Mouse (Mus musculus): Measurements from ENCODE around the gene Dock2. TPM values are rescaled to one million over a fixed set of nuclear protein-coding genes. Genes with fewer than 3 reads are reported as not detected.

The Dock2 gene
- total RNA-seq, 2 experiments from 2014 or later: 3.0 to 5.8 TPM

DNA sequence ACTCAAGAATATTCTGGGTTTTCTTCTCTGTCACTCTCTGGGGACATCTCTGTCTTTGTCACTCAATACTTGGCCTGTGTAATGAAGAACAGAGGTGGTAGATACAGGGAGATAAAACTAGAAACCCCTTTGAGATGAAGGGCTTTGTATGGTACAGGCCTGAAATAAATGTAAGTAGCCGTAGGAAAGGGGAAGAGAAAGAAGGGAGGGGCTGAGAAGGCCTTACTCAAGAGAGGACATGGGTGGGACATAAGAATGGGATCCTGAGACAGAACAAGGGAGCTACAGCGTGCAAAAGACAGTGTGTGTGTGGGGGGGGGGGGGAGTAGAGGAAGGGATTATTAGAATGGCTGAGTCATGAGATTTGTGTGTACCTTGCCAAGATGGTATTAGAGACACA is 474.3 kb downstream of the Dock2 start:
- intact Hi-C loops (cut with DNase I): no loop called here
- no peak for DNase-seq

DNA sequence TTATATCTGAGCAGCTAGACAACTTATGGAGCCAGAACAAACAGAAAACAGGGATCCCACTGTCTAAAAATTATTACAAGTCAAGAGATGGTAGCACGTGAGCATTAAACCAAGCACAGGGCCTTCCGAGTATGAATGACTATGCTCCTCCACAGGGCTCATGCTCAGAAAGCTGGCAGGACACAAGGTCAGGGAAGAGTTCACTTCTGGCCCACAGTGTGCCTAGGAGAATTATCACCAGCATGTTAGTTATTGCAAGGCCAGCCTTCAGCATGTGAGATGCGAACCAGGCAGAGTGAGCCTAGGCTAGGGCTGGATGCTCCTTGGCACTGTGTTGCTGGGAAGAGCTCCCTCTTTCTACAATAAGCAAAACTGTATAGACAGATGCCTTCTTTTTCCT is 475.0 kb downstream of the Dock2 start:
- intact Hi-C loops (cut with DNase I): no loop called here
- DNase-seq: no peak

DNA sequence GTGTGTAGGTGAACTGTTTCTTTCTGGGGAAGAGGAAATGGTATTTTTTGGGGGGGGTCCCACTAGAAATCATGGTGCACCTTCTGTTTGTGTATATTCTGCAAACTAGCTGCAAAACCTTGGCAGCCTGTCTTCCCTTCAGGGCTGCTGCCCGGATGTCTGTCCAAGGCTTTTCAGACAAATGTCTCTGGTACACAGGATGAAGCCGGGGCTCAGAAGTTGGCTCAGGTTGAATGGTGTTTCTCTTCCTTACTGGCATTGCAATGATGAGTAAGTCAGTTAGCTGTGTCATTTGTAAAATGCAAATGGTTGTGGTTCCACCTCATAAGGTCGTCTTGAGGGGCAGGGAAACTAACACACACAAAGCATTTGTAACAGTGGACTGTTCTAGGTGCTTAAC is 477.5 kb downstream of the Dock2 start:
- no peak for DNase-seq
- intact Hi-C loops (cut with DNase I): no loop called here

DNA sequence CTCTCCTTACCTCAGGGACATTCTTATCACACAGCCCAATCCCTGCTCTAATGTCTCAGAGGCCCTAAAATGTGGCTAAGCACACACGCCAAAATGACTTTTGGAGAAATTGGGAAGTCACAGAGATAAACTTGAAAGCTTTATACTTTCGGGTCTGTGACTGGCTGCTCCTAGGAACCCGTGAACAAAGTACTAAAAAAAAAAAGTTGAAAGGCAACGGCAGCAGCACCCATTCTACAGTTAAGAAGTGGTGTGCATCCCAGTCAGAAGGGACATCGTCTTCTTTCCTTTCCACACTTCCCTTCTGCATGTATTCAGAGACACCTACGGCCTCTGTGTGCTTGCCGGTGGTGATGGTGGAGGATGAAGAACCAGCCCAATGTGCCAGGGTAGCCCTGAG is 483.6 kb downstream of the Dock2 start:
- intact Hi-C loops (cut with DNase I): no loop called here
- no peak for DNase-seq

DNA sequence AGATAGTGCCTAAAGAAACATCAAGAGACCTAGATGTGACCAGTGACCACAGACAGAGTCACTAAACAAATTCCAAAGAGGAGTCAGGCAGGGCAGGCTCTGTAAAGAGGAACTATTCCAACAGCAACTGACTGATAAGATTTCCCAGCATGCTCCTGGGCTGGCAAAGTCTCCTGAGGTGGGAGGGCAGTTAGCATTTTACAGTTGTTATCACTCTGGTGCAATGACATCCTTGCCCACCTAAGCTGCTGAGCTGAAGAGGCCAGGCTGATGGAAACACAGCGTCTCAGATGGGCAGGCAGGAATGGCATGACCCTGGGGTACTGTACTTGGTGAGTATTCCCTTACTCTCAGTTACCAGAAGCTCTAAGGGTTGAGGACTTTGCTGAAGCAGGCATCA is 484.1 kb downstream of the Dock2 start:
- no peak for DNase-seq
- intact Hi-C loops (cut with DNase I): no loop called here

DNA sequence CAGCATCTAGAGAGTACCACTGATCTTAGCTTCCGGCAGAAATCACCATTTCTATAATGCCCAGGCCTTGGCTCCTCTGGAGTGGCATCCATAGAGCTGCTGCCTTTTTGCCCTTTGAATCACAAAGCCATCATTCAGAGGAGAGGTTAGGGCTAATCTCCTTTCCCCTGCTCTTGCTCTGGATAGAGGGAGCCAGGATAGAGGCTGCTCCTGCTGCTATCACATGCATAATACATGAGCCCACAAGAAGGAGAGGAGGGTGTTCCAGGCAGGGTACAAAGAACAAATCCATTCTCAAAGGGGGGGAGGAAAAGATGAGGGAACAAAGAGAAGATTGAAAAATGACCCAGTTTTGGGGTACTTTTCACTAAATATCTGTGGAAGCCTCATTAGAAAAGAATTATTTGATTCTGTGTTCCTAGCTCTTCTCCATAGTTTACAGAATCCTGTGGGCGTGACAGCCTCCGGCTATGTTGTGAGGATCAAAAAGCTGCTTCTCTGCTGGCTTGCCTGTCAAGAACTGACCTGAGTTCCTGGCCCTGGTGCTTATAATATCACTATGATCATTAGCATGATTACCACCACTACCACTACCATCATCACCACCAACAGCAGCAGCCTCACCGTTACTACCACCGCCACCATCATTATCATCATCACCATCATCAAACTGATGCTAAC is 485.9 kb downstream of the Dock2 start:
- intact Hi-C loops (cut with DNase I): no loop called here
- DNase-seq: no peak

DNA sequence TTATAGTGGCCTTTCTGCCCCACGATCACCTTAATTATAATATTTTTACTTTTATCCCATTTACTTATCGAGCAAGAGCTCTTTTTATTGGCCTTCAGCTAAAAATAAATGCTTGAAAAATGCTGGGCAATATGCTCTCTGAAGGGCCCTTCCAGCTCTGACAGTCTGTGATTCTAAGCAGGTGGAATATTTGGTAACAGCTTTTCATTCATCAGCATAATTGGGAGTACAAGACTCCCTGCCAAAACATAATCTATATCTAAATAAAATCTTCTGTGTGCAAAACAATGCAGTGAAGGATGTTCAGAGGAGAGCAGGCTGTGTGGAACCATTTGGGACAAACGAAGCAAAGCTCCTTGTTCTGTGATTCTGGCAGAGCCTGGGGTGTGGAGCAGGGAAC is 492.4 kb downstream of the Dock2 start:
- intact Hi-C loops (cut with DNase I): no loop called here
- DNase-seq: no peak

DNA sequence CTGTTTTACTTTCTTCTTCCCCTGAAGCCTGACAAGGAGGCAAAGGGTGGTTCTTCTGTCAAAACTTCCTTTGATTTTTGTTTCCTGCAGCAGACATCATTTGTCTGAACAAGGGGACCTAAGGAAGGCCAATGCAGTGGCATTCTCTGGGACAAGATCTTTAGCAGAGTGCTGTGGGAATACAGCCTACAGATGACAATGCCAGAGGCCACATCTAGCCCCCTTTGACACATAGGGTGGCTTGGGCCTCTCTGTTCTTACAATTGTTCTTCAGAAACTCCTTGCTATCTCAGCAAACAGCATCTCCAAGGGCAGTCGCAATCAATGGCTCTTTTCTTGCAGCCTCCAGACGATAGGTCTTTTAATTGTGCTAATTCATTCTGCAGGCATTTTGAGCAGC is 493.0 kb downstream of the Dock2 start:
- no peak for DNase-seq
- intact Hi-C loops (cut with DNase I): no loop called here

DNA sequence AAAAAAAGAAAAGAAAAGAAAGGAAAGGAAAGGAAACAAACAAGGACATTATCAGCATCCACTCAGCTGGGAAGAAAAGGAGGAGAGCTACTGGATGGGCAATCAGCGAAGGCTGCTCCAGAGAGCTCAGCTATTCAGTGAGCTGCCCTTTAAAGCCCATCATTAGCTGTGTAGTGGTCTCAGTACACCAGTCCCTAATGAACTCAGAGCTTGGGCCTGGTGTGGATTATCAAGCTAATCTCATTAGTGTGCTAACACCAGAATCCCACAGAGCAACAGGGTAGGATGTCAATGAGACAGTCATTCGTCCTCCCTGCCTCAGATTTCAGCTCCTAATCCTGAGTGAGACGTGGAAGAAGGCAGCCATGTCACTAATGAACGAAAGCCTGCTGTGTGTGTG is 493.4 kb downstream of the Dock2 start:
- intact Hi-C loops (cut with DNase I): no loop called here
- no peak for DNase-seq

DNA sequence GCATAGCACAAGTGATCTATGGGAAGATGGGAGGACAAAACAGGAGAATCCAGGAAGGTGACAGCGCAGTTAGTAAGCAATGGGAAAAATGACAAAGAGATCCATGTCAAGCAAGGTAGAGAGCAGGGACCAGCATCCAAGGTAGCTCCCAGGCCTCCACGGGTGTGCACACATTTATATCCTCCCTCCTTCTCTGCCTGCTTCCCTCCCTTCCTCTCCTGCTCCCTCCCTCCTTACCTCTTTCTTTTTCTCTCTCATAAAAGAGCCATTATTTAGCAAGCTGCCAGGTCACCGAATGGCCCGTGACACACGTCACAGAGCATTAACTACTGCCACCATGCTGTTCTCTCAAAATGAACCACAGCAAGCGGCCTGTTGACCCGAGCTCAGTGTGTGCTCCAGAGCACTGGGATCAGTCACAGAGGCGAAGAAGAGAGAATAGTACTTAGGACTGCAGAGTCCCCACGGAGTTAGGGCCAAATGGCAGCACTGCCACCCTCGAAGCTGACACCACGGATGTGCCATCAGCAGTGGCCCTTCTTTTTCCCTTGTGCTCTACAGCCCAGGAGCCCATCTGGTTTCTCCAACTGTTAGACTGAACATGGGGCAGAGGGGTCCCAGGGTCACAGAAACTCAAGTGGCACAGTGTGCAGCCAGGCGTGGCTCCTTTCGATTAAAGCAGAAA is 499.4 kb downstream of the Dock2 start:
- intact Hi-C loops (cut with DNase I): no loop called here

DNA sequence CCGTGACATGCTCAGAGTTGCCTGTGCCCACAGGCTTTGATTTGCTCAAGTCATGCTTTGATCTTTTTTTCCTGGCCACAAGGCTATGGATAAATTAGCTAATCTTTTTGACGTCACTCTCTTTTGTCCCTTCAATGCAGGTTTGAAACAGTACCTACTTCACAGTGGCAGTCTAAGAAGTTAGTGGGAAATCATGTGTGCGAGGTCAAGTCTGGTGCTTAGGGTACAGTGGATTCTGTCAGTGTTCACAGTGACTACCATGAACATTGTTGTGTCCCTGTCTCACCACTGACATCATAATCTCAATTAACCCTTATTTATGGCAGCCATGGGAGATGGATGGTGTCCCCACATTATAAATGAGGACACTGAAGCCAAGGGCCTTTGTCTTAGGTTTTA is 506.6 kb downstream of the Dock2 start:
- DNase-seq: no peak
- intact Hi-C loops (cut with DNase I): no loop called here

More for the DNA sequence above, 499.4 kb downstream of the Dock2 start:
- DNase-seq: no peak

DNA sequence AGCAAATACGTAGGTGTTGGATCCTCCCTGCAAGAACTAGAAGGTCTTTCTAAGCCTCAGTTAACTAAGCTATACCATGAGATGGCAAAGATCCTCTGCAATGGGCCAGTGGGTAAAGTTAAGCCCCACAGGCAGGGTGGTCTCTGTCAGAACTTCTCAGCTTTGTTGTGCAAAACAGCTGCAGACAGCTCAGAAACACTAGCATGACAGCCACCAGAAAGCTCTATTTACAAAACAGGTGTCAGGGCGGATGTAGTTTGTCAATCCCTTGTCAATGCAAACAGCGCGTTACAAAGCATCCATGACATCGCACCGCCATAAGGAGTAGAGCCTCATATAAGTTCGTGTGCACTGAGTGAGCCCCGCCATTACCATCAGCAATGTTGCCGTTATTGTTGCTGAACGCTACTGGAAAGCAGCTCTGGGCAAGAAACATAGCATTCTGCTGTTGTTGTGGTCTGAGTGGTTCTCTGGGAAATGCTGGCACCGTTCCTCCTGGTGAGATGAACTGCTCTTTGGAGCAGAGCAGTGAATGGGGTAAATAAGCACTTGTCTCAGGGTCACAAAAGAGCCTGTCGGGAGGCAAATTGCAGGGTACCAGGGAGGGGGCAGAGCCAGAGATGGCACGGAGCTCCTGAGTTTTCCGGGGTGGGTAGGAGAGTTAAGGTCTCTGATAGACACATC is 507.2 kb downstream of the Dock2 start:
- no peak for DNase-seq
- intact Hi-C loops (cut with DNase I): no loop called here

DNA sequence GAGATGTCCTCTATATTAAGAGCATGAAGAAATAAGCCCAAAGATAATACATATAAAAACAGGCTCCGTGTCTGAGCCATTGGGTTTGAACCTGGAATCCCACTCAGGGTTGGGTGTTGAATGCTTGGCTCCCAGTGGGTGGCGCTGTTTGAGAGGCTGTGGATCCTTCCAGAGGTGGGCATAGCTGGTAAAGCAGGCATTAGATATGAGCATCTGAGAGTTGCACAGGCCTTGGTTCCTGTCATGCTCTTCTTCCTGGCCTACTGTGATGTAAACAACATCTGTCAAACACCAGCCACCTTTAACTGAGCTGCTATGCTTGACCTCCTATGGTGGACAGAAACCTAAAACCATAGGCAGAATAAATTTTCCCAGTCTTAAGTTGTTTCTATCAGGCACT is 507.8 kb downstream of the Dock2 start:
- DNase-seq: no peak
- intact Hi-C loops (cut with DNase I): no loop called here

DNA sequence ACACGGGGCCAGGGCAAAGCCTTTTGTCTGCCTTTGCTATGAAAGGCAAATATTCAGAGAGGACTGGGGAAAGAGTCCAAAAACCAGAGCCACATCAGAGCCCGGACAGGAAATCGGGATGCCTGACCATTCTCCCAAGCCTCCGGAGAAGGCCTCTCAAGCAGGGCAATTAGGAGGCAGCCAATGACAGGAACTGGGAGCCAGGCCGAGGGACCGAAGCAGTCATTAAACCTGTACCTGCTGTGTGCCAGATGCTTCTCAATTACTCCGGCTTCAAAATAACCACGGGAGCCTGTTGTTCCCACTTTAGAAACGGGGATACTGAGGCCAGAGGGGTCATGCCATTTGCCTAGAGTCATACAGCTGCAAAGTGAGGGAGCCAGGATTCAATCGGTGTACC is 511.7 kb downstream of the Dock2 start:
- no peak for DNase-seq
- intact Hi-C loops (cut with DNase I): no loop called here

DNA sequence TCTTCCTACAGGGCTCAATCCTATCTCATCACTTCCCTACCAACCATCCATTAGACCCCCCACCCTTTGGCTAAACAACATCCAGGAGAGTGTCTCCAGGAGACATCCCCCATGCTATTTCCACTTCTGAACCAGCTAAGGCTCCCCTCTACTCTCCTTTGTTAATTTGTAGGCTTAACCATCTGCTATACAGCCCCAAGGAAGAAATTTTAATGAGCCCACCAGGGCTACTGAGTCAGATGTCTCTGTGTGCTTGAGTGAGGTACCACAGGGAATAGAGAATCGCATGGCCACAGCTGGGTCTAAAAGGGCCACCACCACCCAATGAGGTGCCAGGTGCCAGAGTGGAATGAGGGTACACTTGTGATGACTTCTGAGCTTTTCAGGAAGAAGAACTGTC is 519.6 kb downstream of the Dock2 start:
- intact Hi-C loops (cut with DNase I): no loop called here
- no peak for DNase-seq

DNA sequence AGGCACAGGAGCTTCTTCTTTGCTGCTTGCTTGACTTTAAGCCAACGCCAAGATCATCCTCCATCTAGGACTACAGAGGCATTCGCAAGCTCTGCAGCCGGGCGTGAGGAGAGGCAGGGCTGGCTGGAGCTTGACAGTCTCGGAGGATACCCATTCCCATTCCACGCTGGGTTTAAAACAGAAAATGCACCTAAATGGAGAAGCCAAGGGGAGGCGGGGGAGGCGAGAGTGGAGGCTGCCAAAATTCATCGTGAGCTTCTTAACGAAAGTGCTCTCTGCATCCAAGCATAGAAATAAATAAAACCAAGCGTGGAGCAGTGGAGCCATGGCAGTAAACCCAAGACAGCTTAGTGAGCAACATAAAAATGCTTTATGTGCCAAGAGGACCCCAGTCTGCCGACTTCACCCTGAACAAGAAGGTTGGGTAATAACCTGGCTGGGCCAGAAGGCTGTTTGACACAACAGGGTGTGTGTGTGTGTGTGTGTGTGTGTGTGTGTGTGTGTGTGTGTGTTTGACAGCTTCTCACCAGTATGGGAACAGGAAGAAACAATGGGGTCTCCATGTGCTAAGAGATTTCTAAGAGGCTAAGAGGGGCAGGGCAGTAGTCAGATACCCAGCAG is 524.7 kb downstream of the Dock2 start:
- intact Hi-C loops (cut with DNase I): no loop called here
- DNase-seq: no peak

DNA sequence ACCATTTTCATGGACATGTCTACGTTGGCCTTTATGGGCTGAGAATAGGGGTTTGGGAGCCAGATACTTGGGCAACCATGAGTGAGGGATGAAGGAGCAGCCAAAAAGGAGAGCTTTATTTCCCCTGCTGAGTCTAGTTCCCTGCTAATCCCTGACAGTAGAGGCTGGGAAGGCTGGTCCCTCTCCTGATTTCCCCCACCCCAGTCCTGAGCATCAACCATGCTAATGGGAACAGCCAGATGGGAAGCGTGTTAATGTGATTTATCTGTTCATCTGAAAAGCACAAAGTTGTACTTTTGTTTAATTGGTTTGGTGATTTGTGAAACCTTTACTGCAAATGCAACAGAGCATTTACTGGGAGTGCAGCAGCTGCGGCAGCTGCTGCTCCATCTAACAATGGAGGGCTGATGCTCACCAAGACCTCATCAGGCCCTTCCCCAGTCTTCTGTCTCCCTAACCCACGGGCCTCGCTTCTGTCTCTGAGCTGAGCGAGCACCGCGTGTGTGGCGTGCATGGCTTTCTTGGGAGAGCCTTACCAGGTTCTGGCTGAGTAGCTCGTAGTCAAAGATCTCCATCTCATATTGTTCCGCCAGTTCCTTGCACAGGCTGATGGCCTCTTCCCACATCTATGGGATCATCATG is 526.0 kb downstream of the Dock2 start:
- no peak for DNase-seq
- intact Hi-C loops (cut with DNase I): no loop called here

DNA sequence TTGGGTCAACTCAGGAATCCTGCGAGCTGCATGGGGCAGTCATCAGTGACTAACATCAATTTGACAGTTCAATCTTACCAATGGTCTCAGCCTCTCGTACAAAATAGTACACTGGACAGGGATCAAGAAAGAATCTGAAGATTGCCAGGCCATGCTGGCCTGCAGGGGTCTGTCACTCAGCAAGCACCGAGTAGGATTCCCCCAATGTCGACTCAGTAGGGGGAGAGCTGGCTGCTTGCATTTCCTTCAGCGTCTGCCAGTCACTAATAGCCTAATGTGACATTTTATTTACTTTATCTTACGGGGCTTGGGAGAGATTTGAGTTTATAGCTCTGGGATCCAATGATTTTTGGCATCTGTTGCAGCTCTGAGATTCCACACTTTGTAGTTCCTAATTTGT is 540.7 kb downstream of the Dock2 start:
- DNase-seq: no peak
- intact Hi-C loops (cut with DNase I): no loop called here

DNA sequence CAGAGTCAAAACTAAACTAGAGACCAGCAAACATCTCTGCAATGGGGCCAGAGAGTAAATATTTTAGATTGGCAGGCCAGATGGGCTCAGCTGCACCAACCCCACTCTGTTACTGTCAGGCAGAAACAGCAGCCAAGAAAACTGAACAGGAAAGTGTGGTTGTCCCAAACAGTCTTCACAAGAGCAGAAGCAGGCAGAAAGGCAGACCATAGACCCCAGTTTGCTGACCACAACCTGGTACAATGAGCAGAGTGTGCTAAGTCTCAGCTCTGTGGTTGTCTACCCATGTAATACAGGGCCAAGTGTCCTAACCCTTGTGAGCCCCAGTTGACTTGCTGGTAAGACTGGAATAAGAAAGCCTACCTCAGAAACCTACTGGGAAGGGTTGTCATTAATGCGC is 543.4 kb downstream of the Dock2 start:
- intact Hi-C loops (cut with DNase I): no loop called here
- no peak for DNase-seq

DNA sequence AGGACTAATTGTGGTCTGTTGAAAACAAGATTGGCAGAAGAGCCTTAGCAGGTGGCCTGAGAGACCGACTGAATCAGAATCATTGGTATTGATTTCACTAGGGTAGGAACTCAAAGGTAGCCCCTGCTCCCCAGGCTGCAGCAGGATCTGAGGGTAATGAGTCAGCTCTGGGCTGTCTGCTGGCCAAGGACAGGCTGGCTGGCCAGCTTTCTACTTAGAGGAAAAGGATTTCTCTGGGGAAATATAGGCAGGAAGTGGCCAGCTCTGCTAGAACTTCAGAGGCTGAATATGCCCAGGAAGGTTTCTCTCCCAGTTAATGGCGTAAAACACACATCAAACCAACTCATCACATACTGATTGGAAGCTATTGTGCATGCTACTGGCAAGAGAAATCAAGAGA is 544.0 kb downstream of the Dock2 start:
- intact Hi-C loops (cut with DNase I): no loop called here
- peak; percentile 10 to 17 for DNase-seq

DNA sequence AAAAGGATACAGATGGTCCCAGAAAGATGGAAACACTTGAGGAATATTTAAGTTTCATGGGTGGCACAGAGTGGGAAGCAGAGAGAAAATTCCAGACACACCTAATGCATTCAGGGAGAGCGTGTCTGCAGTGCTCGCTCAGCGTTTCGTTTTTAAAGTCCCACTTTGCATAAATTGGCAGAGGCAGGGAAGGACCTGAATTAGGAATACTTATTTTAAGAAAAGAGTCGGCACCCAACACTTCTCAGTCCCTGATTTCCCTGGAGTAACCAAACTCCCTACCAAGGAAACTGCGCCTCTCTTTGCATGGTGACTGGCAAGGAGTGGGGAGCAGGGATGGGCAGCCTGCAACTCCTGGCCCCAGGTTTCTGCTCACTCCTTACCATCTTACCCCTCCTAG is 546.8 kb downstream of the Dock2 start:
- intact Hi-C loops (cut with DNase I): no loop called here
- no peak for DNase-seq

Measured in heart, postnatal 14 days (tissue).